Mouse (Mus musculus) frontal cortex, postnatal 10 days (tissue): ENCODE results near the gene Lrrc20.

Source experiments
- DNase-seq, 2 experiments: peaks; one replicate each; pipeline ENCODE4 v3.0.0; 2022; ENCODE audit warnings: low spot score in 2 of 2, mixed read lengths in 1 of 2

The Lrrc20 gene

DNA sequence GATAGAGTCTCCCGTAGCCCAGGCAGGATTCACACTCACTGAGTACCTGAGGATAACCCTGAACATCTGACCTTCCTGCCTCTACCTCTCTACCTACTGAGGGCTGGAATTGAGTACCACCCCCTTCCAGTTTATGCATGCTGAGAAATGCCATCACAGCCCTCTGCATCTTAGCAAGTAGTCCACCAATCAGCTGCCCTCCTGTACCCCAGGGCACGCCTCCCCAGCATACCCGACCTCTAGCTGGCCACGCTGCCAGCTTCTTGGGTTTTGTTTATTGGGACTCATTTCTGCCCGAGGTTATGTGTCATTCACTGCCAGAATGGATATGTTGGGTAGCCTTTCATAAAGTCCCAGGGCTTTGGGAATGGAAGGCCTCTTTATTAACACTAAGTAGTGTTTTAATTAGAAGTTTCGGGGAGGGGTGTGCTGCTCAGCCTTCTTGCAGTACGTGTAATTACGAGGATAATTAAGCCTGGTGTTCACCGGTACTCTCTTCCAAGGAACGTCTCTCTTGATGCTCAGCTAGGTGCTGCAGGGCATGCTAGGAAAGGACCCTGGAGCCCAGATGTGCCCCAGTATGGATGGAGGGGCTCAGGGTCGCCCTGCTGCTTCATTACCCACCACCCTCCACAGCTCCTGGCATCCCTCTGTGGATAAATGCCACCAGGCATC, 36.8 kb downstream of the Lrrc20 start:
- DNase-seq: no peak

DNA sequence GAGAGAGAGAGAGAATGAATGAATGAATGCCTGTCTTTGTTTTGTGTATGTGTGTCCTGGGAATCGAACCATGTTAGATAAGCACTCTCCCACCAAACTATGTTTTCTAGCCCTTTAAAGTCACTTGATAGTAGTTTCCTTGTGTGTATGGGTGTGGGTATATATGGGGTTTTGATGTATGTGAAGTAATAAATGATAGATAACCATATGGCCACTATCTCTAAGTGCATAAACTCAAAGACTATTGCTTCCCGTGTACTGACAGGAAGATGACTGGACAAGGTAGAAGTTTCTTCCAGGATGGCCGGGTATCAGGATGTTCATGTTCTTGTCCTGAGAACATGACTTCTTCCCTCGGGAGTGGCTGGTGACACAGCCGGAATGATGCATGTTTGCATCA, 41.3 kb downstream of the Lrrc20 start:
- no peak for DNase-seq

DNA sequence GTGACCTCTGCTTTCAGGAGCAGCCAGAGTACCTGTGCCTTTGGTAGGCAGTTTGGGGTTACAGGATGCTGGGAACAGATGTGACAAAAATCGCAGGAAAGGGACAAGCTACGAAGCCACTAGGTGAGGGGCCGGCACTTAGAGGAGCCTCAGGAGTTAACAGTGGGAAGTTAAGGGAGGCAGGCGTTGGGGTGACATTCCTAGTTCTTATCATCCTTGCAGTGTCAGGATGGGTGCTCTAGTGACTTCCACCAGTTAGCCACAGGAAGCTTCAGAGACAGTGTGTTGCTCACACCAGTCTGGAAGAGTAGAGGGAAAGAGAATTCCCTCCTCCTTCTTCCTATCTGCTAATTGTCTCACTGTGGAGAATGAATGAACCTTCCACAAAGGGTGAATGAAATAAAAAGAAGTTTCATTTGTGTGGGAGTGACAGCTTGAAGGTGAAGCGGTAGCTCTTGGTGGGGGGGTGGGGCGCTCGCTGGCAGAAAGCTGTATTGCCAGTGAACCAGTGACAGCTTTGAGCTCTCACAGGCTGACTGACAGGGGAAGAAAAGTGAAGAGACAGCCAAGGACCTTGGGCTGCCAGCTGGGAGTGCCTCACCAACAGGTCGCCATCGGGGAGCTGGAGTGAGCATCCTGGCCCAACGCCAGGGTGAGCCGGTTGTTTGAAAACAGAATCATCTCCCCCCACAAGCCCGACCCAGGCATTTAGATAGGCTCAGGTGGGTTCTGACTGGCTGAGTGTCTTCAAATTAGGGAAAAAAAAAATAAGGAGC, 41.9 kb downstream of the Lrrc20 start:
- no peak for DNase-seq

DNA sequence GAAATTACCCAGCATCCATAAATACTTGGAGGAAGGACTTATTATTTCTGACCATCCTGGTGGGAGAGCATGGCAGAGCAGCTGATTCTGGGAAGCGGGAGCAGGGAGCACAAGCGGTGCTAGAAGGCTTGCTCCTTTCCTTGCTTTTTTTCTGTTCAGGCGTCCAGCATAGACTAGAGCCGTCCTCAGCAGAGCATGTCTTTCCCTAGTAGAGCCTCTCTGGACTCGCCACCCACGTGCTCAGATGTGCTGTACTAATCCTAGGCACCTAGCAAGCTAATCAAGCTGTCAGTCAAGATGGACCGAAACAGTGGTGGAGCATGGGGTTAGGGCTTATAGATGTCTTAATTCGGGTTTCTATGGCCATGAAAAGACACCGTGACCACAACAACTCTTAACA, 42.7 kb downstream of the Lrrc20 start:
- no peak for DNase-seq

DNA sequence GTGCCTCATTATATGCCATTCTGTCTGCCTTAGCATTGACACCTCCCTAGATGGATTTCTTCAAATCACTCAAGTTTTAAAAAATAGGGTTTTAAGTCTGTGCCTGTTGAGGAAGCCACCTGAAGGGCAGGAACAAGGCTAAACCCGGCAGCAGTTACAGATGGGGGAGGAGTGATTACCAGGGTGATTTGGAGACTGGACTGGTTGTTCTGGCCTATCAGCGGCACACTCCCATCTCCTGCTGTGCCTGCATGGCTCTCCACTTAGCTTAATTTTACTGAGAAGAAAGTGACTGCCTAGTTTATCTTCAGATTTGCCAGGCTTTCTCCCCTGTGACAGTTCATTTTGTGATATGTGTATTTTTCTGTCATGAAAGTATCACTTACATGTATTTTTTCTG, 43.9 kb downstream of the Lrrc20 start:
- no peak for DNase-seq

DNA sequence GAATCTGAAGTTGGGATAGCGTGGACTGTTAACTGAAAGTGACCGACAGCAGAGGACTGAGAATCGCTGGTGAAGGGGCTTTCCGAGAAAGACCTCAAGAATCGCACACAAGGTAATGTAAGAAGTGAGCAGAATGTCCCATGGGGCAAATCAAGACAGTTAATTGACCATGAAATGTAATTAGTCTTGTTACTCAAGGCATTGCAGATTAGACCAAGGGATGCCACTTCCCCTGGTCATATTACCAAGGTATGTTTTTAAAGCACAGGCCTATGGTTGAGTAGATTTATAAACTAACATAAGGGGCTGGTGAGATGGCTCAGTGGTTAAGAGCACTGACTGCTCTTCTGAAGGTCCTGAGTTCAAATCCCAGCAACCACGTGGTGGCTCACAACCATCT, 45.1 kb downstream of the Lrrc20 start:
- DNase-seq: no peak

DNA sequence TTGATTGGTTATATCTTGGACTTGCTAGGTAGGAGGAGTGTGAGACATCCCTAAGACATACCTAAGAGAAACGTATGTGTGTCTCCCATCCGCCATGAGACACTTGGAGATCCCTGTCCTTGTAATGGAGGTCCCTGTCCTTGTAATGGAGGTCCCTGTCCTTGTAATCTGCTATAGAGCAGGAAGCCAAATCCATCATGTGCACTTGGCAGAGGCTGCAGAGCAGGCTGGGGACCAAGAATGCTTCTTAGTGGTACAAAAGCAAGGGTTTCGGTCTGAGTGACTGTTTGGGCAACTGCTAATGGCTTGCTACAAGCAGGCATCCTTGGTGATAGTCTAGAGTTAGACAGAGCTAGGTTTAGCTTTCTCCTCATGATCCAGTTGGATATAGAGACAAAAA, 55.3 kb downstream of the Lrrc20 start:
- DNase-seq: no peak

DNA sequence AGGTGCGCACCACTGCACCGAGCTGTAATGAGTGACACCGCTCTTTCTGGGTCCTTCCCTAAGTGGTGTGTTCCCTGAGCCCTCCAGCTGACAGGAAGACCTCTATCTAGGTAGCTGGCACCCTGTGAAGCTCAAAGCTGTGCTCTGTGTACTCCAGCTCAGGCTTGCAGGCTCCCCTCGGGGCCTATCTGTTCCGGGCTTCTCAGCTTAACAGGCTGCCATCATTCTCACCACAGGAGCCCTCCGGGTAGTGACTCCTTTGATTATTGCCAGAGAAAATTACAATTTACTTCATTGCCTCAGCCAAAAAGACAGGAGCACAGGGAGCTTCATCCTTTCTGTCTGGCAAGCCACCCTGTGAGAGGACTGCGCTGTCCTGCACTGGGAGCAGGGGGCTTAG, 57.7 kb downstream of the Lrrc20 start:
- no peak for DNase-seq

DNA sequence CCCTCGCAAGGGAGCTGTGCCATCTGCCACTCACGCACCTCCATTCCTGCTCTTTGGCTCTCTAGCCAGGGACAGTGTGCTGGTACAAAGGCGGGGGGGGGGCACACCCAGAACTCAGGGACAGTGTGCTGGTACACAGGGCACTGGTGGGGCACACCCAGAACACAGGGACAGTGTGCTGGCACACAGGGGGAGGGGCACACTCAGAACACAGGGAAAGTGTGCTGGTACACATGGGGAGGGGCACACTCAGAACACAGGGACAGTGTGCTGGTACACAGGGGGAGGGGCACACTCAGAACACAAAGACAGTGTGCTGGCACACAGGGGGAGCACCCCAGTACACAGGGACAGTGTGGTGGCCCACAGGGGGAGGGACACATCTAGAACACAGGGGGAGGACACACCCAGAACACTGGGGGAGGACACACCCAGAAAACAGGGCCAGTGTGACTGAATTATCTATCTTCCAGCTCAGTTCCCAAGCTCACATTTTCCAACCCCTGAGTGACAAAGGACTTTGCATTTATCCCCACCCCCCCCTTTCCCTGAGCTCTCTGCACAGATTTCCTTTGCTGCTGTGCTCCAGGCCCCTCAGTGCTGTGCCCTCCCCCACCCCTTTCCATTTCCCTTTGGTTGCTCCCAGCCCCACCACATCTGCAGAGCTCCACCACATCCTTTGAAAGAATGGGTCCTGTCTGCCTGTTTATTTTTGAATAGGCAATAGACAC, 58.9 kb downstream of the Lrrc20 start:
- DNase-seq: no peak

DNA sequence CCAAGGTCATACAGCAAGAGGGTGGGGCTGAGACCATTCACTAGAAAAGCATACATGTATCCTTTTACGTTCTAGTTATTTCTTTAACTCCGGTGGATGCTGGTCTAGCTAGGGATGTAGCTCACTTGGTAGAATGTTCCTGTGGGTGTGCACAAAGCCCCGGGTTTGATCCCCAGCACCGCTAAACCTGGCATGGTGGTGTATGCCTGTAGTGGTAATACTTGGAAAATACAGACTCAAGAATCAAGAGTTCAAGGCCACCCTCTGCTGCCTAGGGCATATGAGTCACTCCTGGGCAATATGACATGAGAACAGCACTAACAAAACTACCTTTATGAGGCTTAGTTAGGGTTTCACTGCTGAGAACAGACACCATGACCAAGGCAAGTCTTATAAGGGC, 59.8 kb downstream of the Lrrc20 start:
- no peak for DNase-seq

DNA sequence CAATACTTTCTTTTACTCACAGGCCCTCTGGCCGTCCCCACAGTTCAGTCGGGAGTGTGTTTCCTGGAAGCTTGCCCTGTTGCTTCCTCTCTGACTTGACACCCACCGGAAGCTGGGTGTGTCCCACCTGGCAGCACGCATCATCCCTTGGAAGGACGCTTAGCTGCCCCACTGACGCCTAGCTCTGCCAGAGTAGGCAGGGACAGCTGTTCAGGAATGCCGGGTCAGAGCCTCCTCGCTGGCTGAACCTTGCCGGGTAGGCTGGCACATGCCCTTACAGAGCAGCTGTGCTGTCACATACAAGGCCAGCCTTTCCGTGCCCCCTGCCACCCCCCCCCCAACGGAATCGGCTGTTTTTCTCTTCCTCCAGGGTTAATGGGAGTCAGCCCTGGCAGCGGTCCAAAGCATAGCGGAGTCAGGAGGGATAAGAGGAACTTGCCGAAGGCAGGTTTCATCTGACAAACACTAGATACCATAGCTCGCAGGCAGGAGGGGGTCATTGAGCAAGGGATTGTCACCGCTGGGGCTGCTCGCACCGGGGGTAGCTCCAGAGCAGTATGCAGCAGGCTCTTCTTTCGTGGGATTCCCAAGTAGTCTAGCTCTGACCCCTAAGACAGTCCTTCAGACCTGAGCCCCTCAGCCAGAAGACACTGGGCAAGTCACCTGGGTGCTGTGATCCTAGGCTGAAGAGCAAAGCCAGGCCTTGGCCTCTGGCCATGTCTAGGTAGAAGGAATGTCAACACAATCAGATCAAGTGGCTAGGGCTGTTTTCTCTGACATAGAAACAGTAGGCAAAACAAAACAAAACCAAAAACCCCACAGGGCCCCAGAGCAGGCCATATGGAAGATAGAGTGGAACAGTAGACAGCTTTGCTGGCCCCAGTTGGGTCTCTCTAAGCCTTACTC, 60.8 kb downstream of the Lrrc20 start:
- DNase-seq: no peak

DNA sequence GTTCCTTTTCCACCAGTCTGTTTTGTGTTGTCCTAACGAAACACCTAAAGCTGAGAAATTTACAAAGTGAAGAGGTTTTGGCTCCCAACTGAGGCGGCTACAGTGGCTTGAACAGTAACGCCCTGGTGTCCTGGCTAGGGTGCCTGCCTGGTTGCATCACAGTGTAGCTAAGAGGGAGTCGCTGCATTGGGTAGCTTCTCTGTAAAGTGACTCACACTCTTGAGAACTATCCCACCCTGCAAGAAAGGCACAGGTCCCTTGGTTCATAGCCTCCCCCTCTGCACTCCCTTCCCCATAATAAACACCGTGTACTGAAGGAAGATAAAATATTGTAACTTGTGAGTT, 61.4 kb downstream of the Lrrc20 start:
- no peak for DNase-seq

DNA sequence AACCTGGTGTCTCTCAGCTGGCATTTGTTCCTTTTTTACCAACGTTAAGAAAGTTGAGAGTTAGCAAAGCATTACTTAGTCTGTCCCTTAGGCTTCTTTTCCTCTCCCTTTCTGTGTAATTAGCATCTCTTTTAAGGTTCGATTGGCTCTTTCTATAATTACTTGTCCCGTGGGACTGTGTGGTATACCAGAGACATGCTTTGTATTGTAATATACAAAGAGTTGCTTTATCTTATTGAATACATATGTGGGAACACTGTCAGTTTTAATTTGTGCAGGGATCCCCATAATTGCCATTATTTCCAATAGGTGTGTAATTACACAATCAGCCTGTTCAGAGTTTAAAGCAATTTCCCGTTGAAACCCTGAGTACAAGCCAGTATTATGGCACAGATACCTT, 62.8 kb downstream of the Lrrc20 start:
- DNase-seq: no peak

DNA sequence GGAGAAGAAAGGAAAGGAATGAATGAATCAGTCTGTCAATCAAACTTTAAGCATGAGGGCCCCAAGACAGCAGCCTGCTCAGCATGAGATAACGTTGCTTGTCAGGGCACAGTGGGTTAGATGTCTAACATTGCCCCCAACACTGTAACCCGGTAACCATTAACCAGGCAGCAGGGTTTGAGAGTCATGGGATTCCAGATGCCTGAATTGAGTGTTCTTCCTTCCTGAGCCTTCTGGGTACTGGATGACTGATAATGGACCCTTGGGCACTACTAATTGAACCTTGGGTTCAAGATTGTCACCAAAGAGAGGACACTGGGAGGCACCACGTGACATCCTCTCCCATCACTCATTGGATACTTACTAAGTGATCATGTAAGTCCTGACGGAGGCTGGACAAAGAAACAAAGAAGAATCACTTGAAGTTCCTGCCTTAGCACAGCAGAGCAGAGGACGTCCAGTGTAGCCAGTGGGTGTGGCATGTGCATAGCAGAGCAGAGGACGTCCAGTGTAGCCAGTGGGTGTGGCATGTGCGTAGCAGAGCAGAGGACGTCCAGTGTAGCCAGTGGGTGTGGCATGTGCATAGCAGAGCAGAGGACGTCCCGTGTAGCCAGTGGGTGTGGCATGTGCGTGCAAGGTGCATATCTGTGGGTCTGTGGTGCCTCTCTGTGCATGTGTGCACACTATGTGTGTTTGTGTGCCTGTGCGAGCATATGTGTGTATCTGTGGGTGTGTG, 68.7 kb downstream of the Lrrc20 start:
- no peak for DNase-seq

DNA sequence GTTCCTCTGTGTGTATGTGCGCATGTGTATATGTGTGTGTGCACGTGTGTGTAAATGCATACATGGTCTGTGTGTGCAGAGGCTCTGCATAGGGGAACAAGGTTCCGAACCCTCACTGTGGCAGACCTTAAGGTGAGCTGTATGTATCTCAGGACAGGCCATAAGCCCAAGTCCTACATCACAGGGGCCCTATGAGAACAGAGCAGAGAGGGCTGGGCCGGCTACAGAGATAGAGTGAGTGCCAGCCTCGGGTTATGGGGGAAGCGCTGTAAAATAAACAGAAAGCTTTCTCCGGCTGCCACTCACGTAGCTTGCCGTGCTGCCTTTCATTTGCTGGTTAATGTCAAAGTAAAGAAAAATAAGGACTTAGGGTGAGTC, 69.3 kb downstream of the Lrrc20 start:
- no peak for DNase-seq

DNA sequence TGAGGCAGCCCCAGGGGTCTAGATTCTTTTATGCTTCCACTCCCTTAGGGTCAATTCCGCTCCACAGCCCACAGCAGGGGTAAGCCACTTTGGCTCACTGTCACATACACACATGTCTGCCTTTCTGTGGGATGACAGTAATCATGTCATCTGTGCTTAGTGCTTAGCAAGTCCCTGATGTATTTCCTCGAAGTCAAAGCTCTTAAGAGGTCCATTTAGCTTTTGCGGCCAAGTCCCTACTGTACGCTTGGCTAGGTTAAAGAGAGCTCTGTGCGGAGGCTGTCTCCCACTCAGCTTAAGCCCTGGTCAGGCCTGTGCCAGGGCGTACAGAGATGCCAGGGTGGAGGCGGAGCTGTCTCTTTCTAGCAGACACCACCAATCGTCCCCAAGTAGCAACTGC, 74.5 kb downstream of the Lrrc20 start:
- no peak for DNase-seq

DNA sequence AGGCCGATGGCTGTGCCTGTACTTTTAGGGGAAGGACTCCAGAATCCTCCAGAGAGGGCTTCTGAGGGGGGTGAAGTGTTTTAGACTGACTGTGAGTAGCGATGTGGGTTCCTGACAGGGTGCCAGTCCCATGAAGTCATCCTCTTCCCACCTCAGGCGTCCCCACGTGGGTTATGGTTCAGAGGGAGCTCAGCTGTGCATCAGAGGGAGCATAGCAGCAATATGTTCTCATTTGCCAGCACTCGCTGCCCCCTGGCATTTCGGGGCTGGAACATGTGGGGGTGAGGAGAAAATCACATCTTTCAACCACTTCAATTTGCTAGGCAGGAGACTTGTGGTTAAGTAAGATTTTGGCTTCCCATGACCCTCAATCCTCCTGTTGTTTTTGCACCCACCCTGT, 79.6 kb downstream of the Lrrc20 start:
- no peak for DNase-seq

DNA sequence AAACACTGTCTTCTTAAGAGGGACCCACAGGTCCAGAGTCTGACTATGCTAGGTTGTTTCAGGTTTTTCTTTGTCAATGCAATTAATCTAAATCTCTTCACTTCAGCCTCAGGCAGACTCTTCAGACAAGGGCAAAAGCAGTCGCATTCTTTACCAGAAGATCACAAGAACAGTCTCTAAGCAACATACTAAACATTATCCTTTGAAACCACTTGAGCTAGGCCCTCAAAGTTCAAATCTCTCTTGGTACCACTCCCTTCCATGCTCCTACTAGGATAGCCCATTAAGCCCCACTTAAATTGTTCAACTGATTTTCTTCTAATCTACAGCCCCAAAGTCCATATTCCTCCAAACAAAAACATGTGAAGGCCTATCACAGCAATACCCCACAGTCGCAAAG, 83.0 kb downstream of the Lrrc20 start:
- DNase-seq: no peak

DNA sequence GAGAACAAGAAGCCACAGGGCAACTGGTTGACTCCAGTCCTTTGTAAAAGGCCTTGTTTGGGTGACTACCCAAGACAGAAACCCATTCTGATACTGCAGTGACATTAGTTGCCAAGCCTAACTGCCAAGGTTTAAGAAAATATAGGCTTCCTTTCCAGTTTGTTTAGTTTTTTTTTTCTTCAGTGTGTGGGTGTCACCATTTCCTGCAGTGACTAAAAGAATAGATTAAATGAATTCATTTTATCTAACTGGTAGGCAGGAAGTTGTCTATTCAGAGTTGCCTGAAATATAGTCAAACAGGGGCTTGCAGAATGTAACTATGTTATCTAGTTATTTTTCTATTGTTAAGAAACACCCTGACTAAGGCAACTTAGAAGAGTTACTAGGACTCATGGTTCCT, 83.9 kb downstream of the Lrrc20 start:
- DNase-seq: no peak

DNA sequence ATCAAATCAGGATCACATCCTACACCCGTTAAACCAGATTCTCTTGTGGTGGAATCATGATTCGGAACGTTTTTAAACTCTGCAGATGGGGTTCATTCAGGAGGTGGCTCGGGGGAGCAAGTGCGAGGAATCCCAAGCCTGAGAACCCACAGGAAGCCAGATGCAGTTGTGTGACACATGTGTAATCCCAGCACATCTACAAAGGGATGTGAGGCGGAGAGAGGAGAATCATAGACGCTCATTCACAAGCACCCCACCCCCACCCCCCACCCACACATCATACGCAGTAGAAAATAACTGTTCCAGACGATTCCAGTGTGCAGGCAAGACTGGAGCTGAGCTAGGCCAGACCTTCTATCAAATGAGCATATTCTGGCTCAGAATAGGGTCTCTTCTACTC, 87.9 kb downstream of the Lrrc20 start:
- no peak for DNase-seq

DNA sequence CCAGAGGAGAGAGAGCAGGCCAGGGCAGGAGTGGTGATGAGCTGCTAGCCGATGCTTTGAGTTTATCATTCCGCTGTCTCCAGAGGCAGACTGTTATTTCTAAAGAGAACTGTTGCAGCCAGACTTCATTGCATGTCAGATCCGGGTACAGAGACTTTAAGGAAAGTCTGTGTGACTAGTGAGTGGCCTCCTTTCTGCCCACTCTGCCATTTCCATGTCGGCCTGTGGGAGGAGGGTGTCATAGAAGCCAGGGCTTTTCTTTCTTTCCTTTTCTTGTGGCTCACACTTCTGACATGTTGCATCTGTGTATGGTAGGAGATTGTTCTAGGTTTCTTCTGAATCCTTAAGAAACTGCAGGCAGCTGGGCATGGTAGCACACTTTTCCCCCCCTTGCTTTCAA, 88.8 kb downstream of the Lrrc20 start:
- DNase-seq: no peak
